Mouse (Mus musculus) kidney, postnatal 14 days (tissue): Measurements from ENCODE around the gene Cnpy3.
"Not testable (repeated sequence)": the region's sequence is repeated elsewhere in the genome, so short reads cannot be mapped to it uniquely, and the experiment has no call there.

Experiments
- DNase-seq: peaks from one replicate; pipeline ENCODE4 v3.0.0; 2022; ENCODE audit warnings: mixed read lengths

Cnpy3 gene

DNA sequence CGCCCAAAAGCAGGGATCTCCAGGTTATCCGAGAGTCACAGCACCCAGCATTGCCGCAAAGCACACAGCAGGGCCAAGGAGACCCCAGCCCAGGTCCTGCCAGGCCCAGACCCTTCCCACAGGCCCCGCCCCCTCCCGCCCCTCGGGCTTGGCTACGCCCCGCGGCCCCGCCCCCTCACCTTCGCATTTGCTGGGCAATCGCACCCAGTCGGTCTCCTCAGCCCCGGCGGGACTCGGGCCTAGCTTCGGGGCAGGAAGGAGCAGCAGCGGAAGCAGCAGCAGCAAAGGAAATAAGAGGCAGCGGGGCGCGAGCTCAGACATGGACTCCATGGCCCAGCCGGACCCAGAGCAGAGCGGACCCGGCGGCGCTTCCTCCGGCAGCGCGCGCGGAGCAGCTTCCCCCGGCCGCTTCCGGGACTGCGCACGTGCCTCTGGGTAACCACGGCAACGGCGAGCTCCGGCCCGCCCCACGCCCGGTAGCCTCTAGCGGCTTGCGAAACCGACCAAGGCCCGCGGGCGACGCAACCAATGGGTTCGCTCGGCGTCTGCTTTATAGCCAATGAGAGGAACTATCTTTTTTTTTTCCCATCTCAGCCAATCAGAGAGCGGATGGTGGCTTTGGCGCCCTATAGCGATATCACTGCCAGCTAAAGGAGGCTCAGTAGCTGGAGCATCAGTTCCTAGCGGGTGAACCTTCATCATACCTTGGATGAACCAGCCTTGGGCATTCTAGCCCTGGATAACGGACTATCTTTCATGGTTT, at the start of gene Cnpy3:
Cnpy3 (minus strand) TSS at position 421 of the 763 bp plus-strand sequence.
- peak; percentile 99 for DNase-seq

DNA sequence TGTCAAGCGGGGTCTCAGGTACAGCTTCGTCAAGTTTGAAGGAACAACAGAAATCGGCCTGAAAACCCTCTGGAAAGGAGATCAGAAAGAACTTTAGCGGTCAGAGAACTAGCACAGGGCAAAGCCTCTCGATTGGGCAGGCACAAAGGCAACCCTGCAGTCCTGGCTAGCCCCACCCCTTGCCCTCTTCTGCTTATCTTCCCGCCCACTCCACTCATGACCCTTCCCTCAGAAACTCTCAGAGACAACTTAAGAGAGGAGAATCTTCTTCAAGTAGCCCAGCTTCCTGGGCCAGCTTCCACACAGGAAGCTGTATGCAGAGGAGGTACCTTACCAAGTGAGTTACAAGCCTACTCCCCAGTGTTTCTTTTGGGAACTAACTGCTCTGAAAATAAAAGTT, 49.7 kb upstream of the Cnpy3 start:
- DNase-seq, result no peak

DNA sequence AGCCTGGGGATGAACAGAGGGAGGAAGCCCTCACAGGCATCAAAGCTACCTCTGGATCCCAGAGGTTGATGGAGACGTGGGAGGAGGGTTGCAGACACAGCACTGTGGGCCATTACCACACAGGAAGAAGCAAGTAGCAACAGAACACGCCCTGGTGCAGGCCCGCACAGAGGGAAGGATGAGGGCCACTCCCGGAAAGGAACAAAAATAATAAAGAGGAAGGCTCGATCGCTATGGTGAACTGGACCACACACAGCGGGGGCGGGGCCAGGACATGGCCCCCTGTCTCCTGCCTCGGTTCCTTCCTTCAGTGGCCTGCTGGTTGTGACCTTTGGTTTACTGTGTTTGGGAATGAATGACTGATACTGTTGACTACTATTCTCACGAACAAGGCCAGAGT, 47.7 kb upstream of the Cnpy3 start:
- no peak for DNase-seq

DNA sequence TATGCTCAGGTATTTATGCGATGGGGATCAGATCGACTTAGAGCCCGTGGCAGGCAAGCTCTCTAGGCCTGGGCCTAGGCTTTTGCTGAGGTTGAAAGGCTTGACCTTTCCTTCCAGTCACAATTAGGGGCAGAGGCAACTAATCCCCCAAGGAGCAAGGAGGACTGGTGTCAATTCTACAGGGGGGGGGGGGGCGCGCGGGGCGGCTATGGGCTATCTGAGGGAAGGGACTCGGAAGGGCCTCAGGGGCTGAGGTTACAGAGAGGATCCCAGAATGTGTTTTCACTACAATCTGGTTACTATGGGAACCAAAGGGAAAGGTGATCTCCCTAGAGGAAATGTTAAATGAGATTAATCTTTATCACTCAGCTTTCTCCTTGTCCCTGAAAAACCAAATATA, 45.4 kb upstream of the Cnpy3 start:
- no peak for DNase-seq

DNA sequence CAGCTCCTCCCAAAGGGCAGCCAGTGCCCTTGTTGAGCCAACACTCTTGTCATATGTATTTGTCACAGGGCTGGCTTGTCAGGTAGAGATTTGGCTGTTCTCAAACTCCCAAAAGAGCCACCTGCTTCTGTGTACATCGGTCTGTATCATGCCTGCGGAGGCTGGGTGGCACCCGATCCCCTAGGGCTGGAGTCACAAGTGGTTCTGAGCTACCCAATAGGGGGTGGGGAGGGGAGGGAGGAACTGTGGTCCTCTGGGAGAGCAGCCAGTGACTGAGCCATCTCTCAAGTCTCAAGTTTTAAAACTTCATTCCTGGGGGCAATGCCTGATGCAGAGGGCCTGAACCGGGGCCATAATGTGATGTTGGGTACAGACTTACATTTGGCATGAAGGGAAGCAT, 44.7 kb upstream of the Cnpy3 start:
- DNase-seq, result no peak

DNA sequence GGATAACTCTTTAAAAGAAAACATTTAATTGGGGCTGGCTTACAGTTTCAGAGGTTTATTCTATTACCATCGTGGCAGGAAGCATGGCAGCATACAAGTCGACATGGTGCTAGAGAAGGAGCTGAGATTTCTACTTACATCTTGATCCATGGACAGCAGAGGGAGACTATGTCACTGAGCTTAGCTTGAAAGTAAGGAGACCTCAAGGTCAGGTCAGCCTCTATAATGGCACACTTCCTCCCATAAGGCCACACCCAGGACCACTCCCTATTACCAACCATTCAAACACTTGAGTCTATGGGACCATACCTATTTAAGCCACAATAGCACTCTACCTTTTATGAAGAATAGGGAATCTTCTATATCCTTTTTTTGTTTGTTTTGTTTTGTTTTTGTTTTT, 40.9 kb upstream of the Cnpy3 start:
- DNase-seq, result no peak

DNA sequence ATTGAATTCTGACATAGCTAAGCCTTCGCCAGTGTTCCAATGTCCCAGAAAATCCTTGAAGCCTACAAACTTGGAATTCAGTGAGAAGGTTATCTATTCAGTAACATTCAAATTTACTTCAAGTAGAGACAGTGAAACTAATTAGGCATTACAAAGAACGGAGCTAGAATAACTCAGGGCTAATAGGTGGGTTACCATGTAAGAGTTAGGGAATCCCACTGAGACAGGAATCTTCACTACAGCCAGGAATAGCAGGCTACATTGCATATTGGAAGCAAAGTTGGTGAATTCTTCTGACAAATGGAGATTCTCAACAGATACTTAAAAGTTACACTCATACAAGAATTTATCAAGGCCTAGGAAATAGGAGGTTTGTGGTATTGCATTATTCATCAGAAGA, 36.0 kb upstream of the Cnpy3 start:
- DNase-seq, result not testable (repeated sequence)

DNA sequence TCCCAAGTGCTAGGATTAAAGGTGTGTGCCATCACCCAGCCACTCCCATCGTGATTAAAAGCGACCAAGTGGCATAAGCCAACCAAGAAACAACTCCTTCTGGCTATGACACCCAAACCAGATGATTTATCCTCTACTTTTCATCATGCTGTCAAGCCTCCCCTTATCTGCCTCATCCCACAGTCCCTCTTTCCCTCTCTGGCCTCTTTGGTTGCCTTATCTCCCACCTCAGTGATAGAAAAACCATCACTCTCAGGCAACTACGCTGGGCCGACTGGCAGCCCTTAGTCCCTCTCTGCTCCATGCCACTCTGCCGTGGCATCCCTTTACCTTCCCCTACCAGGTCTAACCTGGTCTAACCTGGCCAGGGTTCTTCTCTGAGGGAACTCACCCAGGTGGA, 34.9 kb upstream of the Cnpy3 start:
- no peak for DNase-seq

DNA sequence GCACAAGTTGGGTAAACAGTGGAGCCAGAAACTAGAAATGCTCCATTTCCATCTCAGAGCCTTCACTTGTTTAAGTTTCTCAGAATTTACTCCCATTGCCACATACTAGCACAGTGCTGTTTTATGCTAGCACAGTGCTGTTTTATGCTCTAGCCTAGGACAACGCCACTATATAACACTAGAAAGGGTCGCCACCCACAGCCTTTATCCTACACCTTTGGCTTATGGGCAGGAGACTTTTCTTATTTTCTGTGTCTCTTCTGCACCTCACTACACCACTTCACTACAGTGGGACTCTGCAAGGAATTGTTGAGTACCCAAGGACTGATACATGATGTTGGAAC, 31.2 kb upstream of the Cnpy3 start:
- no peak for DNase-seq

DNA sequence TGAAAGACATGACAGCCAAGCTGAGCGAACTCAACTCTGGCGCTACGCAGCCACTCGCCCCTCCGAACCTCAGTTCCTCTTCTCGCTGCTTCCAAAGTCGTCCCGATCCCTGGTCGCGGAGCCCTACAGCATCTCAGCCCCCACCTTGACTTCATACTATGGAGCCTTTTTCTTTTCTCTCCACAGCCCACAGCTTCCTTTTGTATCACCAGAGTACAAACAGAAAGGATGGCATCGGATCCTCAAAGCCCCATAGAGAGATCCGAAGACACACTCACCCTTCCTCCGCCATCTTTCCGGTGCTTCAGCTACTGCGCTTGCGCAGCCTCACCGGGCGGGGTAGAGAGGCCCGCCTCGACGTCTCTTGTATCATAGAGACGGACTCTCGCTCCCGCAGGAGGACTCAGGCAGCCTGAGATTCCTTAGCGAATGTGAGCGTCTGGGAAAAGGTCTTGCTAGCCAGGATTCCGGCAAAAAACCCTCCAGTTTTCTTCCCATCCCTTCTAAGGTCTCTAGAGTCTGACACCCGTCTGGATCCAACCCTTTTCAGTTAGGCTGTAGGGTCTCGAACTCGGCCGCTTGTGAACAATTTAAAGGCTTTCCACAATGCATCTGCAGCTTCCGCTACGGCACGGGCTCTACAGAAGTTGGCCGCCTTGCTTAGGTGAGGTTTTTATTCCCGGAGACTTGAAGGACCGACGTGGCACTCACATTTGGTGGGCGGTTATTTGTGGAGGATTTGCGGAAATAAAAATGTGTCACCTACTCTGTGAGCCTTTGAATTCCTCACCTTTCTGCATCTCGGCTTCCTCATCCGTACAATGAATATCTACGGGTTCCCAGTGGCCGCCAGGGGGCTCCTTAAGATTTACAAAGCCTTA, 30.6 kb upstream of the Cnpy3 start, which contains the start of gene Rpl7l1:
Rpl7l1 (minus strand) TSS at position 332 of the 881 bp plus-strand sequence.
- peak; percentile 93 for DNase-seq

DNA sequence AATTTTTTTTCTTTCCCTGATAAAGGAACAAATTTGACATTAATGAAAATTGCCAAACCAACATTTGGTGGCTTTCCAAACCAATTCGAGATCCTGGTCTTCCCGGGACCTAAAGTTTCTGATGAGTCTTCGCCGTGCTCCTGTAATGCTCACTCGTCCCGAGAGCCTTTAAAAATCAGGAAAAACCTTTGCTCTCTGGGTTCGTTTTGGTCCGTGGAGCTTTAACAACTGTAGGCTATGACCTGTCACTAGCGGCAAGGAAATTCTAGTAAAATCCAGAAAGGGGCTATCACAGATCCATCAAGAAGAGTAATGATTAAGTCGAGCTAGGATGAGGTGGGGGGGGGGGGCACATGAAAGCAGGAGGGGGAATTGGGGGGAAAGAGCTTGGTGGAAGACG, 29.9 kb upstream of the Cnpy3 start:
- DNase-seq, result peak; percentile 29

DNA sequence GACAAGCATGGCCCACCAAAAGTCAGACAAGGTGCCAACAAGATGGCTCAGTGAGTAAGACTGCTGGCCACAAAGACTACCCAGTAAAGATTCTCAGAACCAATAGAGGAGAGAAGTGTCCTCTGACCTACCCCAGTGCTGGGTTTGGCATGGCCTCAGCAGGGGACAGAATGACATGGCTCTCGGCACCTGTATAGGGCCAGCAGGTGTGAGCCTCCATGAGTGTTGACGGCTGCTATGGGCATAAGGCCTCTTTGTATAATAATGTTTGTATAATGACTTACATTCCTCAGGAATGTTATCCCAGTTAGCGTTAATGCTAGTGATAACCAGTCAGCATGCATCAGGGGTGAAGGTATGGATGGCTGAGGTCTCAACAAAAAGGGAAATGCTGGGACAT, 24.1 kb upstream of the Cnpy3 start:
- no peak for DNase-seq

DNA sequence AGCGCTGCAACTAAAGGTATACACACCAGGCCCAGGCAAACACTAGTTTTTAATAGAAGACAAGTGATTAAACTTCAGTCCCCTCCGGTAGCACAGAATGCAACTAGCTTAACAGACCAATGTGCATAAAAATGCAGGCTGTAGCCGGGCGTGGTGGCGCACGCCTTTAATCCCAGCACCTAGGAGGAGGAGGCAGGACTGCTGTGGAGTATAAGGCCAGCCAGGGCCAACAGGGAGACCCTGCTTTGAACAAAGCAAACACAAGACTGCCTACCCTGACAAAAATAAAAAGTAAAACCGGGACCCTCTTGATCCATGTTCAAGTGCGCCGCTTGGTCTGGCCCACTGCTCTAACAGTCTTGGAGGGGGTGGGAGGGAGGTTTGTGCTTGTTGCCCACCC, 23.1 kb upstream of the Cnpy3 start:
- no peak for DNase-seq

DNA sequence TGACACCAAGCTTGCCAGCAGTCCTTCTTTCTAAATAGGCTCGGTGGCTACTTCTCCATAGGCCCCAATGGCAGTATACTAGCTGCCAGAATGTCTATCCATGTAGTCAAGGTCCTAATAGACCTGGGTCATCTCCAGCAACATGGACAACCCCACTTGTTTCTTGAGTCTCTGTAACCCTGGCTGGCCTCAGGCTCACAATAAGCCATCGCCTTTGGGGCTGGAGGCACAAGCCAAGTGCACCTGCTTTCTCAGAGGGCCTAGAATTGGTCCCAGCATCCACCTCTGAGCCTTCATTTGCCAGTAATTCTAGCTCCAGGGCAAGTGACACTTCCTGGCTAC, 22.1 kb upstream of the Cnpy3 start:
- DNase-seq, result no peak

DNA sequence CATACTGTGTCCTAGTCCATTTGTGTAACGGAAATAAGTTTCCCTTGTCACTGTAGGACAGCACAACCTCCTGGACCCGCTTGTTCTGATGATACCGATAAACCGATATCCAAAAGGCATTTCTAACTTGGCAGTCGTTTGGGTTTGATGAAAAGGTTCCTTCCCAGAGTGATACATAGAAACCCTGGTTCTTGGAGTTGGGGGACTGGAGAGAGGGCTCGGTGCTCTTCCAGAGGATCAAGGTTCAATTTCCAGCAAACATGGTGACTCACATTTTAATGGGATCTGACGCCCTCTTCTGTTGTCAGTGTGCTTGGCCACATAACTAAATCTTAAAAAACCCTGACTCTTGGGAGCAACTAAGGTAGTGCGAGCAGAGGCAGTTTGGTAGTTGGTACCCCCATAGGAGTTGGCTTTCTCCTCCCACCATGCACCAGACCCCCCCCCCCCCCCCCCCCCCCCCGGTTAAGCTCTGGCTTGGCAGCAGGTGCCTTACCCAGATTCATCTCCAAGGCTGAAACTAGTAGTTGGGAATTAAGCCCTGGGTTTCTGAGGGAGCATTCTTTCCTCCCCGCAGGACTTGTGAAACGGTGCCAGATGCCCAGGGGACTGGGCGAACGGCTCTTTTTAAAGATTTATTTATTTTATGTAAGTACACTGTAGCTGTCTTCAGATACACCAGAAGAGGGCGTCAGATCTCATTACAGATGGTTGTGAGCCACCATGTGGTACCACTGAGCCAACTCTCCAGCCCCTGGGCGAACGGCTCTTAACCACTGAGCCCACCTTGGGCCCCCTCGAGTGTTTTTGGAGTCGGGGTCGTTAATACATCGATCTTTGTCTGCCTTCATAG, 21.5 kb upstream of the Cnpy3 start:
- peak; percentile 15 for DNase-seq

DNA sequence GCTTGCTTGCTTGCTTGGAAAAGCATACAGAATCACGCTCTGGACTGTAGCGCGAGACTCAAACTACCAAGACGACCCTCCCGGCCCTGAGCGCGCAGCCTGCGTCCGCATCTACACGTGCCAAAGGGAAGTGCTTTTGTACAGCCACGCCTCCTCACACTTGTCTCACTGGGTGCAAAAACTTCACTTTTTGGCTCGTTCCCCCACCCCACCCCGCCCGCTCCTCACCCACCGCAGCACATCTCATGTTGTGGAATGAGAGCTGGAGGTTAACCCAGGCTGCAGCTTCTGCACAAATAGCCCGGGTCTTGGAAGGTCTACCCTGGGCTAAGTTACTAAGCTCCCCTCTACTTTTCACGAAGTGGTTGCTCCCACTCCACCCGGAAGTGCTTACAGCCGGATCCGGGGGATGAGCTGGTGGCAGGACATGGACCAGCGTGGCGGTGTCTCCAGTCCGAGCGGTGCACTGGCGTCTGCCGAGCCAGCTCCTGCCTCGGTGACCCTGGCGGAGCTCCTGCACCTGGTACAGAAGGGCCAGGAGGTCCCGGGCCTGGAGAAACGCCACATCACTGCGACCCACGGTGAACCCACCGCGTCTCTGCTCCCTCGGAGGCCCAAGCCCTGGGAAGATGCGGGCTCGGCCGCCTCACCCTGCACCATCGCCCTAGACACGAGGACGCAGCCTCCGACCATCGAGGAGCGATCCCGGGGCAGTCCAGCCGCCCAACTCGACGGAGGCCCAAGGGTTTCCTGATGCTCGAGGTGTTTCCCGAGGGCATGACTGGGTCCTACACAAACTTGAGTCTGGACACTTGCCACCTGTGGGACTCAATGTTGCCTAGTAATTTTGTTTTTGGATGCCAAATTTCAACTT, 20.6 kb upstream of the Cnpy3 start, which contains the start of gene 2310039H08Rik:
2310039H08Rik (plus strand) TSS at position 232 of the 874 bp plus-strand sequence.
- DNase-seq, result peak; percentile 88

DNA sequence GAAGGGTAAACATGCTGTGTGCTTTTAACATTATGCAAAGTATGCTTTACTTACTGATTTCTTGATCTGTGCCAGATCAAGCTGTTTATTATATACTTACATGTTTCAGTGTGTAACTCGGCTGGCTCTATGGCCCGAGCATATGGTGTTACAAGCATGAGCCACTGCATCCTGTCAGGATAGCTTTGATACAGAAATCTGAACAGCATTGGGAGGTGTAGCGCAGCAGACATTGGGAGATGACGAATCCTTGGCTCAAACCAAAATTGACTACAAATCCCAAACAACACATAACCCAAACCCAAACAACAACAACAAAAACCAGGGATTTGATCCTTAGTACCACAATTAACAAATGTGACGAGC, 20.0 kb upstream of the Cnpy3 start:
- DNase-seq, result no peak

DNA sequence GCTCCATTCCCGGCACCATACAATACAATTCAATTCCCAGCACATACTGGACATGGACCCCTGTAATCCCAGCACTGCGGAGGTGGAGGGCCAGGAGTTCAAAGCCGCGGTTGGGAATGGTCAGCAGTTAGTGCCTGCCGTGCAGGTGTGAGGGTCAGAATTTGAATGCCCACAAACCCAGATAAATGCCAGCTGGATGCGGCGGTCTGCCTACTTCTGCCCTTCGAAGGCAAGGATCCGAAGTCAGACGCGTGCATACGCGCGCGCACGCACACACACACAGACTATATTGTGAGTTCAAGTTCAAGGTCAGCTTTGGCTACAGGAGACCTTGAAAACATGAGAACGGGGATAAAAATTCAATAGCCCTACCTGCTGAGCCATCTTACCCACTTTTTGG, 19.6 kb upstream of the Cnpy3 start:
- DNase-seq, result peak; percentile 20

DNA sequence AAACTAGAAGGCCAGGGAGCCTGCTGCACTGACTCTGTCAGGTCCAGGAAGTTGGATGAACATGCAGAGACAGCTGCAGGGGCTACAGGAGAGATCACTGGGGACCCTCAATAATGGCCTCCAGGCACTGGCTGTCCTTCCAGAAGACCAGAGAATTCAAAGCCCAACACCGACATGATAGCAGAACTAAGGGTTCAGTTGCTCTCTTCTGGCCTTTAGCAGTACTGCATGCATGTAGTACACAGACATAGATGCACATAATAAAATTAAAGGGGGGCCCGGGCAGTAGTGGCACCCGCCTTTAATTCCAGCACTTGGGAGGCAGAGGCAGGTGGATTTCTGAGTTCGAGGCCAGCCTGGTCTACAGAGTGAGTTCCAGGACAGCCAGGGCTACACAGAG, 19.0 kb upstream of the Cnpy3 start:
- no peak for DNase-seq

DNA sequence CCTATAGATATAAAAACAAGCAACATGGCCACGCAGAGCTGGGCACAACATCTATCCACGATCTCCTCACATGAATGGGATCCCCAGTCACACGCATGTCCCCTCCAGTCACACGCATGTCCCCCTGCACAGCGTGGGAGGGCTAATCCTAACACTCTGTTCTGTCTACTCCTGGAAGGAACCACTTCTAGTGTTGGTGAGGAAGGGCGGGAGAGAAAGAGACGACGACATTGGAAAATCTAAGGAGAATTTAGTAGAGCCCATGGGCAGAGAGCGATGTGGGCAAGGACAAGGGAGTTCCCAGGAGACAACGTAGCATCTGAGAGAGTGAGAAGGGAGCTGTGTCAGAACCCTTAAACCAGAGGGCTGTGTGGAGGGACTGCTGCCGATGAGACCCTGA, 18.5 kb upstream of the Cnpy3 start:
- DNase-seq, result no peak

DNA sequence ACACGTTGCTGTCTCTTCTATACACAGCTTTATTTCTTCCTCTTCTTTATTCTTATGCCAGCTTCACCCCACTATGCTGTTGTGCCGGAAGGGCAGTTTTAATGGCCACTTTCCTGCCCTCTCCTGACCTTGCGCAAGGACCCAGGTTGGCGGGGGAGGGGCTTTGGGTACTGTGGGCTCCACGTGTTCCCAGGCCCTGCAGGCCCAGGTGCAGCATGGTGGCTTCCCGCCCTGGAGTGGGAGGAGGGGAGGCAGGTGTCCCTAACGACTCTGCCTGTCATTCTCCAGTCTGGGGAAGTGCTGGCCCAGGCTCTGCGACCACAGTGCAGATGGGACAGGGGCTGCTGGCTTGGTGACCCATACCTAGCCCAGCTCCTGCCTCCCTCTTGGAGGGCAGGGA, 15.9 kb upstream of the Cnpy3 start:
- peak; percentile 34 for DNase-seq

DNA sequence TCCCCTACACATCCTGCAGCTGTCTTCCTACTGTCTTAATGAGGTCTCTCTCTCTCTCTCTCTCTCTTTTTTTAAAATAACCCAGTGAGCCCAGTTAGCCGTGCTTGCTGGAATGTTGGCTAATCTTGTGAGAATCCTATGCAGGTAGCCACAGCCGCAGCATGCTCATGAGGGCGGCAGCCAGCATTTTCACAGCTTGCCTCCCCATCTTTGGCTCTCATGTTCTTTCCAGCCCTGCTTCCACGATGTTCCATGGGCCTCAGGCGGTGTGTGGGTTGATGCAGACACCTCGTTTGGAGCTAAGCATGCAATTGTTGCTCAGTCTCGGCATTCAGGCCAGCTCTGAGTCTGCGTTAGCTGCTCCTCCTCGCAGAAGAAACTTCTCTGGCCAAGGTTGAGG, 12.9 kb upstream of the Cnpy3 start:
- not testable (repeated sequence) for DNase-seq
